Mouse (Mus musculus): ENCODE data around the gene Atxn1.

GRCm38 (mm10) chr13:45914117-45914516, 50.7 kb downstream of the Atxn1 start:
- TF ChIP-seq EP300 (IDR thresholded peaks at IDR 0.05) (no peak), CTCF (IDR thresholded peaks at IDR 0.05) (no peak)

Data from lung, postnatal 0 days (tissue).